Mouse (Mus musculus) thymus, adult 18-20 months (tissue): ENCODE data around the gene Rnasel.

Source experiments
- DNase-seq, 2 experiments: peaks; one replicate each; pipeline ENCODE4 v3.0.0; 2022; ENCODE audit warnings: mixed read lengths in 2 of 2

Gene Rnasel

GRCm38 (mm10) chr1:153749211-153749801 is at the start of gene Rnasel:
TSS of gene Rnasel (plus strand) at chr1:153749426.
- DNase-seq, result peak in 1 of 2 experiments; percentile 55

GRCm38 (mm10) chr1:153700448-153701063 is 48.7 kb upstream of the Rnasel start:
- DNase-seq, result no peak

GRCm38 (mm10) chr1:153701461-153701860 is 47.8 kb upstream of the Rnasel start:
- no peak for DNase-seq

- DNase-seq, result no peak
Observed at GRCm38 (mm10) chr1:153702166-153702852, 46.9 kb upstream of the Rnasel start.

GRCm38 (mm10) chr1:153702853-153703410 is 46.3 kb upstream of the Rnasel start:
- DNase-seq, result no peak

GRCm38 (mm10) chr1:153703445-153703991 is 45.7 kb upstream of the Rnasel start:
- no peak for DNase-seq

GRCm38 (mm10) chr1:153704174-153704573 is 45.1 kb upstream of the Rnasel start:
- DNase-seq, result no peak

GRCm38 (mm10) chr1:153704996-153705395 is 44.2 kb upstream of the Rnasel start:
- no peak for DNase-seq

- no peak for DNase-seq
Observed at GRCm38 (mm10) chr1:153708626-153709025, 40.6 kb upstream of the Rnasel start.

GRCm38 (mm10) chr1:153709451-153709850 is 39.8 kb upstream of the Rnasel start:
- no peak for DNase-seq

GRCm38 (mm10) chr1:153711544-153712262 is 37.5 kb upstream of the Rnasel start:
- no peak for DNase-seq

GRCm38 (mm10) chr1:153712633-153713032 is 36.6 kb upstream of the Rnasel start:
- no peak for DNase-seq

- DNase-seq, result no peak
Observed at GRCm38 (mm10) chr1:153717990-153718389, 31.2 kb upstream of the Rnasel start.

- DNase-seq, result no peak
Observed at GRCm38 (mm10) chr1:153720935-153721334, 28.3 kb upstream of the Rnasel start.

GRCm38 (mm10) chr1:153721565-153722310 is 27.5 kb upstream of the Rnasel start:
- DNase-seq, result no peak

- no peak for DNase-seq
Observed at GRCm38 (mm10) chr1:153723426-153723825, 25.8 kb upstream of the Rnasel start.

- no peak for DNase-seq
Observed at GRCm38 (mm10) chr1:153726636-153727035, 22.6 kb upstream of the Rnasel start.

- peak in 1 of 2 experiments; percentile 59 for DNase-seq
Observed at GRCm38 (mm10) chr1:153729806-153730205, 19.4 kb upstream of the Rnasel start.

- DNase-seq, result no peak
Observed at GRCm38 (mm10) chr1:153730671-153731070, 18.6 kb upstream of the Rnasel start.

GRCm38 (mm10) chr1:153733181-153733580 is 16.0 kb upstream of the Rnasel start:
- DNase-seq, result peak in 1 of 2 experiments; percentile 55

- DNase-seq, result no peak
Observed at GRCm38 (mm10) chr1:153734866-153735265, 14.4 kb upstream of the Rnasel start.

GRCm38 (mm10) chr1:153736096-153736495 is 13.1 kb upstream of the Rnasel start:
- no peak for DNase-seq
